Mouse (Mus musculus) thymus, postnatal 4 days (tissue): ENCODE measurements at regions not wholly inside any gene's neighbourhood (a gene's known extent, or its start where the extent isn't known, plus 50 kb on each side); places are given as distances from the start of the nearest gene placed in this dataset.
"Not testable (repeated sequence)": the region's sequence is repeated elsewhere in the genome, so short reads cannot be mapped to it uniquely, and the experiment has no call there.

Experiments used
- DNase-seq: peaks from one replicate; pipeline ENCODE4 v3.0.0; 2021

GRCm38 (mm10) chr12:77052853-77053252, 90.9 kb upstream of the Max start:
- DNase-seq: peak; percentile 81

DNA sequence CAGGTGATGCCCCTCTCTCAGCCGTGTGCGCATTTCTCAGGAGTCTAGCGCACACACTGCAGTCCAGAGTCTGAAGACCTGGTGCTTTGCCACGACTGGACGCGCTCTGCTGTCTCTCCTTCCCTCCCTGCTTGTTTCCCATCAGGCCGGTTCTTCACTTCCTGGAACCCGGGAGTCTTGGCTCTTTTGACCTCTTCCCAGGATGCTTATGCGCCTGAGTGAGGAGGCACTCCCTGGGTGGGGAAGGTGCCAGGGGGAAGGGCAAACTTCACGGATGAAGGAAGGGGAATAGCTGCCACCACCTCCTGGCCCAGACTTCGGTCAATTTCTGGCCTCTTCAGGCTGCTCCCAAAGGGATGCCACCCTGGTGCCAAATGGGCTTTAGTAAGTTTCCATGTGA, 86.4 kb upstream of the Max start:
- no peak for DNase-seq

GRCm38 (mm10) chr12:77047273-77047672, 85.3 kb upstream of the Max start:
- no peak for DNase-seq

- no peak for DNase-seq
These were observed 84.0 kb upstream of the Max start for GRCm38 (mm10) chr12:77045956-77046355.

DNA sequence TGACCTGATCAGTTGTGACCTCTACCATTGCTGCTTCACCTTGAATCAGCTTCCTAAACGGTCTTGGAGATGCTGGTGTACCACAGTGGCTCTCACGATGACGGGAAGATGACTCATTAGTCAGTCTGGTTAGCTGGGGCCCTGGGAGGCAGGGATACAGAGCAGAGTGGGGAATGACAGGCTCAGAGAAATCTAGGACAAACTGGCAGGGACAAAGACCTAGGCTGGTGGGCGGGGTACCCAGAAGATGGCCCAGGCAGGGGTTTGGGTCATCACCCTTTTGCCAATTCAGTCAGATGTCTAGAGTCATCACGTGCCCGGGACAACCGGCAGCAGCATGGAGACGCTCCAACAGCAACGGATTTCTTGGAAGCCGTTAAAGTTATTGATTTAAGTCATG, 83.4 kb upstream of the Max start:
- DNase-seq: no peak

DNA sequence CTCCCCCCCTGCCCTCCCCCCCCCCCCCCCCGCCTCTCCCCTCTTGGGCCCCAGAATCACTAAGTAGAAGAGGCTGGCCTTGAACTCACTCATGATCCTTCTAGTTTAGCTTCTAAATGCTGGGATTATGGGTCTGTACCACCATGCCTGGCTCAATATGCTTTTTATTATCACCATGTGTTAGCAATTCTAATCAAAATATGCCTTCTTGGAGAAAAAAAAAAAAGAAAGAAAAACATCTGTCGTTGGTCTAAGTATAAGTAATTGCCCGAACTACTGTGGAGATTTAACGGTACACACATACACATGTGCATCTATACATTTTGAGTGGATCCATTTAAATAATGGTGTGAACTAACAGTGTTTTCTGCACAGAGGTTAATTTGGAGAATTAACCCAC, 80.4 kb upstream of the Max start:
- no peak for DNase-seq

DNA sequence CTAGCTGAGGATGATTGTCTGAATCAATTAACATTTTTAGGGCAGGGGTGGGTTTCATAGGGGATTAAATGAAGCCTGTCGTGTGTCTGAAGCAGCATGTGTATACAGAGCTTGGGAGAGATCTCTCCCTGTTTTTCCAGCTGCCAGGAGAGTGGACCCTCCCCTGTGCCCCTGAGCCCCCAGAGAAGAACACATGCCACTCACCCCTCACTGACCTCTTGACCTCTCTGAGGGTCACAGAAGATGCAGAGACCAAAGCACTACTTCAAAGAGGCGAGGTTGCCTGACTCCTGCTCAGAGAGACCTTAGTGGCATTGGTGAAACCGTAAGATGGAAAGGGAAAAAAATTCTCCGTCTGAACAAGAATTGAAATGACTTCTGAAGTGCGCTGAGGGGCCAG, 79.1 kb upstream of the Max start:
- no peak for DNase-seq

- no peak for DNase-seq
These were observed 77.9 kb upstream of the Max start for GRCm38 (mm10) chr12:77039953-77040305.

DNA sequence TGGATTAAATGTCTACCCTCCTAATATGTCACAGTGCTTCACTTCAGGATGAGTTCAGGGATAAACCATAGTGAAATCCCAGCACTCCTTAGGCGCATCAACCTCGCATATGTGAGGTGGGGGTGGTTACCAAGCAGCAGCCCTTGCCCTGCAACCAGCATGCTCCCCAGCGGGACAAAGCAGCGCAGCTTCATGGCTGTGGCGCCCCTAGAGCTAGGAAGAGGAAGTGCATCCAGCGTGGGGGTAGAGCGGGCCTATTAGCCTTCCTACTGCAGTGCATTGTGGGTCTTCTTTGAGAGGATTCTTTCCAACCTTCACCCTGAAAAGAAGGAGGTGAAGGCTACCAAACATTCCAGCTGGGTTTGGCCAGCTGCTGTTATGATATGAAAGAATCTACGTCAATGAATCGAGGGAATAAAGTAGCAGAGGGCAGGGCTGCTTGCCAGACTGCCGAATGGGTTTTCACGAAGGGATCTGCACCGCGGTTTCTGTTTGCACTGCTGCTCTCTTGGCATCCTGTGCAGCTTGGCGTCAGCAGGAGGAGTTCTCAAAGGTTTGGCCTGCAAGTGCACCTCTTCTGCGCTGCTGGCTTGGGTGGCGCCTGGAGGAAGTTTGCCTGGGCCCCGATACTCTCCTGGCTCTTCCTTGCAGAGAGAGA, 77.4 kb upstream of the Max start:
- DNase-seq: peak; percentile 68

- no peak for DNase-seq
These were observed 73.7 kb upstream of the Max start for GRCm38 (mm10) chr12:77035676-77036075.

GRCm38 (mm10) chr12:77031448-77031847, 69.4 kb upstream of the Max start:
- no peak for DNase-seq

GRCm38 (mm10) chr12:77025431-77025879, 63.5 kb upstream of the Max start:
- no peak for DNase-seq

GRCm38 (mm10) chr12:77022538-77022937, 60.5 kb upstream of the Max start:
- DNase-seq: no peak

- no peak for DNase-seq
These were observed 59.9 kb upstream of the Max start for GRCm38 (mm10) chr12:77021881-77022280.

GRCm38 (mm10) chr12:77019708-77020511, 57.9 kb upstream of the Max start:
- peak; percentile 21 for DNase-seq

GRCm38 (mm10) chr12:77019148-77019547, 57.1 kb upstream of the Max start:
- DNase-seq: not testable (repeated sequence)

GRCm38 (mm10) chr12:77018373-77018772, 56.4 kb upstream of the Max start:
- DNase-seq: no peak

GRCm38 (mm10) chr12:77014908-77015307, 52.9 kb upstream of the Max start:
- no peak for DNase-seq
